Mouse (Mus musculus) granulocyte monocyte progenitor cell, adult 5-6 weeks (primary cell): ENCODE results near the gene Ggcx. TPM values are rescaled to one million over a fixed set of nuclear protein-coding genes. Genes with fewer than 3 reads are reported as not detected.
"Not testable (repeated sequence)": the region's sequence is repeated elsewhere in the genome, so short reads cannot be mapped to it uniquely, and the experiment has no call there.

Experiments used
- ATAC-seq: replicated peaks from 2 replicates; pipeline ENCODE4 v1.8.0; 2016; ENCODE audit warnings: mild to moderate bottlenecking, moderate TSS enrichment, inconsistent platforms; ENCODE audit not compliant: poor library complexity, severe bottlenecking
- total RNA-seq, 2 experiments: library from RNA; stranded (forward) in 1 of 2; stranded (reverse) in 1 of 2; fragments of 200-712, 200-1000 nt in 1 of 2; fragments of >200 nt in 1 of 2; fragmentation: Nextera tagmentation in 1 of 2; gene quantifications; 2 replicates each; pipeline ENCODE4 v1.2.3; 2014 to 2017

The Ggcx gene
- total RNA-seq, 2 experiments from 2014 or later, result 8.8 to 19.7 TPM

GRCm38 (mm10) chr6:72456567-72456966 is 42.5 kb downstream of the Ggcx start:
- no peak for ATAC-seq

DNA sequence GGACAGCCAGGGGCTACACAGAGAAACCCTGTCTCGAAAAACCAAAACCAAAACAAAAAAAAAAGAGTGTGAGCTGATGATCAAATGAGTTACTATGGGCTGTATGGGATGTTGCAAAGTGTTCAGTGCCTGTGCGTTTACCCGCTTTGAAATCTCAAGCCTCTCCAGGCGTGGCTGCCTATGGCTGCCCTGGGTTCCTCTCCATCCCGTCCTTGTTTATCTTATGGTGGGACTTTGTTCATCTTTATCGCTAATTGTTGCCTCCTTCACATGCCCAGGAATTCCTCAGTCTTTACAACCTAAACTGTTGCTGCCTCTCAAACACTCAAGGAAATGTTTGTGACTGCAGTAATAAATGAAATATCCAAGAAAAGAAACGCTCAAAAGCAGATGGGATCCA is 44.3 kb downstream of the Ggcx start:
- ATAC-seq, result no peak

- no peak for ATAC-seq
Measured at GRCm38 (mm10) chr6:72458921-72459320, 44.8 kb downstream of the Ggcx start.

- no peak for ATAC-seq
Measured at GRCm38 (mm10) chr6:72460036-72460801, 46.1 kb downstream of the Ggcx start.

DNA sequence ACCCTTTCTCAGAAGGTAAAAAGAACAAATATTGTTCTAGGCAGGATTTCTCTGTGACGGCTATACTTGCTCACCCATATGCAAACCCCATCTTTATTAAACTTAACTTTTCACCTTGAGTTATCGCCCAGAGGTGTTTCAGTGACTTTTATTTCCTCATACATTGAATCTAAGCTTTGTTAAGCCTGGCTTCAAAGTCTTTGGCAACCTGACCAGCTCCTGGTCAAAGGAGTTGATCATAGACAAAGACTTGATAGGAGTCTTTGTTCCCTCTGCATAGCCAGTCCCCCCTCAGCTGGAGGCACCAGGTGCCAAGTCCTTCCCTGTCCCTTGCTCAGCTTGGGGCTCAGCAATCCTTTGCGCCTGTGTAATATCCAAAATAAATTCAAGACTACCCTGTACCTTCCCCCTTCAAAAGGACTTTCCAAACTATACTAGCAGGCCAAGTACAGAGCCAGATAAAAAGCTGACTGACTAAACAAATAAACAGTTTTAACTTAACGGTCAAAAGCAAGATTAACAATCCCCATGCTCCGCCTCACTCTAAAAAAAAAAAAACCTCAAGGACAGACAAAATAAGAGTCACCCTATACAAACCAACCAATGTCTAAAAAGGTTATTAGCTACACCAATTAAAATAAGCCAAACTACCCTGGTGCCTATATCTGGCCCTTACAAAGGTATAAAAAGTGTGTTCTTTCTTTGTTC is 48.6 kb downstream of the Ggcx start:
- not testable (repeated sequence) for ATAC-seq

DNA sequence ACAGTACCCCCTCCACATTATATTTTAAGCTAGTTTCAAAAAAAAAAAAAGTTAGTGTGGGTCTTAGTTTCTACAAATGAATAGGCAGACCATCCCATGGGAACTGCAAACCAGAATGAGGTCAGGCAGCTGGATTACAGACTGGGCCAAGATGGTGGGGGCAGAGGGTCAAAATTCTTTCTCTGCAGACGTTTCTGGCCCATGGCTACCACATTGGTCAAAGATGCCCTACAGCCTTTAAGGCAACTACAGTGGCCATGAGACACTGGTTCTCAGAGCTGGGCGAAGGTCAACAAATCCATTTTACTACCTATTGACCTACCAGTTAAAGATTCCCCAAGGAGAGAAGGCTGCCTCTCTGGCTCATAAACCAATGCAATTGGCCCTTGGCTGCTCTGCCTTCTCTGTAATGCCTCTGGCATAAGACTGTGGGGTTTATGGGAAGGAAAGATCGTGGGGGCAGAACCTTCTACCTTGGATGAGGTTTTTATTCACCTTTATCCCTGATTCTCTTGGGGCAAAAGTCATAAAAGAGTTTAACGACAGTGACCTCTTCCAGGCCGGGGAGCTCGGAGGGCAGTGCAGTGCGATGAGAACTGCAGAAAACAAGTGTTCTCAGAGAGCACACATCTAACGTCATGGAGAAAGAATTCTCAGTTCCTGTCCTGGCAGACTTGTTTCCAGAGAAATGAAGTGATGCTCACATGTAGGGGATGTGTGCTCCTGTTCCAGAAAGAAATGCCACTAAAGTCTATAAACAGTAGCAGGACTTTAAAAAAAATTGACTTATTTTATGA is 51.5 kb downstream of the Ggcx start:
- no peak for ATAC-seq

- ATAC-seq, result no peak
Measured at GRCm38 (mm10) chr6:72466171-72466570, 52.1 kb downstream of the Ggcx start.

GRCm38 (mm10) chr6:72473264-72474041 is 59.3 kb downstream of the Ggcx start:
- ATAC-seq, result no peak

DNA sequence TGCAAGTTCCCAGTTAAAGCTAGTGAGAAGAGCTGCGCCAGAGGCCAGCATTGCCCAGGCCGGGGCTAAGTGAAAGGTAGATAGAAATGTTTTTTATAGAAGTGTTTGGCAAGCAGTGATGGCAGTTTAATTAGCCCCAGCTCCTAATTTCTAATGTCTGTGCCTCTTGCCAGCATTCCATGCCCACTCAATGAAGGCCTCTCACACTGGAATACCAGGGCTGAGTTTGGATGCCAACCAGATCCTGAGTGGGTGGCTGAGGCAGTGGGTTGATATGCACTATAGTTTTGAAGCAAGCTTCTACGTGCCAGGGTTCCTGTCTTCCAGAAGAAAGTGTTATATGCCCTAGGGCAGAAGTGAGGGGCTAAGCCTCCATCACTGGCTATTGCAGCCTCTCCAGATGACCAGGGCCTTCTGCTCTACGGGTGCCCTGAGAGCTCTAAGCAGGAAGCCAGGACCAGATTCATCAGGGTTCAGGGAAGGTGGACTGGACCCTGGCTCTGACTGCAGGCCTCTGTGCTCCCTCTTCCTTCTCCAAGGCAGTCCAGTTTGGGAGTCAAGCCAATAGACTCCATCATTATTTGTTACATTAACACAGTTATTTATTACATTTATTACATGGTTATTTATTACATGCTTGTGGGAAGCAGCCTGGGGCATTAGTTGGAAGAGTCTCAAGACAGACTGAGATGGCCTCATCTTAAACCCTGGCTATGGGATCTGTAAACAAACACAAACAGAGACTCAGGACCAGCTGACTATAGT is 61.3 kb downstream of the Ggcx start:
- no peak for ATAC-seq

DNA sequence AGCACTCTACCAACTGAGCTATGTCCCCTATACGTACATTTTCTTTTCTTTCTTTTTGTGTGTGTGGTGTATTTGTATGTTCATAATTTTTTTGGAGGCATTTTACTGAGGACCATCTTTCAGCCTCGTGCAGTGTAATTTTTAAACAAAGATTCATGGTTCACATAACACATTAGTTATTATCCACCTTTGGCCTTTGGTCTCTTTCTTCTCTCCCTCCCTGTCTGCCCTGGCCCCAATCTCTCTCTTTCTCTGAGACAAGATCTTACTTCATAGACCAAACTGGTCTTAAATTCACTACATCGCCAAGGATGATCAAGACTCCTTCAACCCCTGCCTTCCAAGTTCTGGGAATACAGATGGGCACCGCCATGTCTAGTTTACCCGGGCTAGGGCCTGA is 62.7 kb downstream of the Ggcx start:
- no peak for ATAC-seq

- no peak for ATAC-seq
Measured at GRCm38 (mm10) chr6:72477621-72478020, 63.5 kb downstream of the Ggcx start.

DNA sequence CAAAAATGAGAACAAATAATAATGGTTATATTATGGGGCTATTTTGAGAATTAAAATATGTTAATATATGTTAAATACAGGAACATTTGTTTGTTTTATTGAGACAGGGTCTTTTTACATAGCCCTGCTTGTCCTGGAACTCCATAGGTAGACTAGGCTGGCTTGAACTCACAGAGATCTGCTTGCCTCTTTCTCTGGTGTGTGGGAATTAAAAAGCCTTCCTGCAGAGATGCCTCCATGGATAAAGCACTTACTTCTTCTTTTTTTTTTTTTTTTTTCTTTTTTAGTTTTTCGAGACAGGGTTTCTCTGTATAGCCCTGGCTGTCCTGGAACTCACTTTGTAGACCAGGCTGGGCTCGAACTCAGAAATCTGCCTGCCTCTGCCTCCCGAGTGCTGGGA is 64.6 kb downstream of the Ggcx start:
- ATAC-seq, result not testable (repeated sequence)

DNA sequence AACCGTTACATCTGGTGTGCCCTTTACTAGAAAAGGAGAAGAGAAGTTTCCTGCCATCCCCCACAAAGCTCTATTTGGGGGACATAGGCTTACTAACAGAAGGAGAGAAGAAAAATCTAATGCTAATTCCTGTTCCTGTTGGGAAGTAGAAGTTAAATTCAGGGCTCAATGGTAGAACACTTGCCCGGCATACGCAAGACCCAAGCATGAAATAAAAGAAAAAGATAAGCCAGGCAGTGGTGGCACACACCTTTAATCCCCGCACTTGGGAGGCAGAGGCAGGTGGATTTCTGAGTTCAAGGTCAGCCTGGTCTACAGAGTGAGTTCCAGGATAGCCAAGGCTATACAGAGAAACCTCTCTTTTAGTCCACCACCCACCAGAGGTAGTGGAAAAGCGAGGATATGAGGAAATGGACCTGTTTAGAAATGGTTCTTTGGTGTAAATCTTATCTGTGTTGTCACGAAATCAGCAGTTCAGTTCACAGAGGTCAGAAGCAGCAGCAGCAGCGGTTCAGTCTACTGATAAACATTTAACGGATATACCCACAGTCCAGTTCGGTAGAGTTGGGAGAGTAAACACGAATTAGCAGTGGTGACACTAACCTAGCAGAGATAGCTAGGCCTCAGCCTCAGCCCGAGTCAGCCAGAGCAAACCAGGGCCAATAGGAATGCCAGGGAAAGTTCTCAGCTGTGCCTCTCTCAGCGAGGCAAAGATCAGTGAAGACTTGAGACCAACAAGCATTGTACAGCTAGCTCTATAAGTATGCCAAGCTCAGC is 65.7 kb downstream of the Ggcx start:
- no peak for ATAC-seq

DNA sequence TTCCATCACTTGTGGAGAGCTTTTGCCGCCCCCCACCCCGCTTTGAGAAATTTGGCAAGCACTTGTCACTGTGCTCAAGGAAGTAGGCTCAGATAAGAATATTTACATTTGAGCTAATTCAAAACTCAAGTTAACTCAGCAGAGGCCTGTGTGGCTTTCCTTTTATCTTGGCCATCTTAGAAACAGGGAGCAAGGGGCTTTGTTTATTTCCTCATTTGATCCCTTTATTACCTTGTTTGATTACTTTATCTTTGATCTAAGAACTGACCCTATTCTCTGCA is 66.3 kb downstream of the Ggcx start:
- no peak for ATAC-seq

Other genes starting within 250 kb of the Ggcx start
- gene Atoh8, start 178.7 kb upstream of the Ggcx start, total RNA-seq (2014; fragmentation: Nextera tagmentation), result 1.5 TPM in 1 of 2 replicates, not detected in the other
- not detected in 2 replicates for gene Atoh8, start 178.7 kb upstream of the Ggcx start, total RNA-seq (2017)
- not detected in 2 replicates for gene Sftpb, start 109.7 kb upstream of the Ggcx start, total RNA-seq (2014; fragmentation: Nextera tagmentation)
- gene Sftpb, start 109.7 kb upstream of the Ggcx start, total RNA-seq (2017), result not detected in 2 replicates
- 37.8 and 71.8 TPM in 2 replicates for gene Usp39, start 69.1 kb upstream of the Ggcx start, total RNA-seq (2014; fragmentation: Nextera tagmentation)
- gene Usp39, start 69.1 kb upstream of the Ggcx start, total RNA-seq (2017), result 104 and 123 TPM in 2 replicates
- 24.9 and 34.0 TPM in 2 replicates for gene 0610030E20Rik, start 67.0 kb upstream of the Ggcx start, total RNA-seq (2014; fragmentation: Nextera tagmentation)
- gene 0610030E20Rik, start 67.0 kb upstream of the Ggcx start, total RNA-seq (2017), result 17.2 and 17.6 TPM in 2 replicates
- 0.73 and 7.4 TPM in 2 replicates for gene Tmem150a, start 58.9 kb upstream of the Ggcx start, total RNA-seq (2014; fragmentation: Nextera tagmentation)
- gene Tmem150a, start 58.9 kb upstream of the Ggcx start, total RNA-seq (2017), result 0.09 TPM in 1 of 2 replicates, not detected in the other
- gene Rnf181, start 47.4 kb upstream of the Ggcx start, total RNA-seq (2014; fragmentation: Nextera tagmentation), result 81.5 and 83.1 TPM in 2 replicates
- 48.6 and 54.3 TPM in 2 replicates for gene Rnf181, start 47.4 kb upstream of the Ggcx start, total RNA-seq (2017)
- 12.4 and 43.7 TPM in 2 replicates for gene Vamp5, start 33.8 kb upstream of the Ggcx start, total RNA-seq (2014; fragmentation: Nextera tagmentation)
- gene Vamp5, start 33.8 kb upstream of the Ggcx start, total RNA-seq (2017), result 8.6 and 16.5 TPM in 2 replicates
- 239 and 250 TPM in 2 replicates for gene Vamp8, start 23.6 kb upstream of the Ggcx start, total RNA-seq (2014; fragmentation: Nextera tagmentation)
- gene Vamp8, start 23.6 kb upstream of the Ggcx start, total RNA-seq (2017), result 347 and 437 TPM in 2 replicates
- gene Mat2a, start 25.2 kb downstream of the Ggcx start, total RNA-seq (2014; fragmentation: Nextera tagmentation), result 387 and 444 TPM in 2 replicates
- gene Mat2a, start 25.2 kb downstream of the Ggcx start, total RNA-seq (2017), result 211 and 247 TPM in 2 replicates
- not detected in 2 replicates for gene Sh2d6, start 107.4 kb downstream of the Ggcx start, total RNA-seq (2014; fragmentation: Nextera tagmentation)
- 0.26 and 0.62 TPM in 2 replicates for gene Sh2d6, start 107.4 kb downstream of the Ggcx start, total RNA-seq (2017)
- 32.4 and 69.3 TPM in 2 replicates for gene Capg, start 130.1 kb downstream of the Ggcx start, total RNA-seq (2014; fragmentation: Nextera tagmentation)
- 52.4 and 56.6 TPM in 2 replicates for gene Capg, start 130.1 kb downstream of the Ggcx start, total RNA-seq (2017)
- gene Elmod3, start 184.1 kb downstream of the Ggcx start, total RNA-seq (2014; fragmentation: Nextera tagmentation), result 12.6 and 14.0 TPM in 2 replicates
- 7.4 and 16.3 TPM in 2 replicates for gene Elmod3, start 184.1 kb downstream of the Ggcx start, total RNA-seq (2017)
- 17.7 and 20.8 TPM in 2 replicates for gene Retsat, start 184.2 kb downstream of the Ggcx start, total RNA-seq (2014; fragmentation: Nextera tagmentation)
- 28.0 and 32.0 TPM in 2 replicates for gene Retsat, start 184.2 kb downstream of the Ggcx start, total RNA-seq (2017)
- gene Tgoln1, start 202.7 kb downstream of the Ggcx start, total RNA-seq (2014; fragmentation: Nextera tagmentation), result 31.1 and 32.7 TPM in 2 replicates
- gene Tgoln1, start 202.7 kb downstream of the Ggcx start, total RNA-seq (2017), result 66.5 and 71.3 TPM in 2 replicates